Mouse (Mus musculus) forebrain, embryonic 16.5 days (tissue): ENCODE results near the gene Olfr571. TPM values are rescaled to one million over a fixed set of nuclear protein-coding genes. Genes with fewer than 3 reads are reported as not detected.

Experiments
- ATAC-seq: fragments of 200-750 bp; cut with Nextera tagmentation; 2 replicates; pipeline ENCODE4 v1.8.0; 2017; ENCODE audit warnings: mild to moderate bottlenecking, moderate library complexity
- H3K27ac ChIP-seq: fragments of 300-500 bp; sonication (generic); 2 replicates; pipeline ENCODE4 v1.5.1; 2014; ENCODE audit warnings: low read length, control low read depth
- H3K27me3 ChIP-seq: fragments of 300-500 bp; sonication (generic); replicated peaks from 2 replicates; pipeline ENCODE4 v1.6.1; 2014; ENCODE audit warnings: low read length; ENCODE audit not compliant: control insufficient read depth, insufficient read depth
- H3K36me3 ChIP-seq: fragments of 300-500 bp; sonication (generic); 2 replicates; pipeline ENCODE4 v1.6.1; 2014; ENCODE audit not compliant: control insufficient read depth, insufficient read depth
- H3K4me1 ChIP-seq: fragments of 300-500 bp; sonication (generic); replicated peaks from 2 replicates; pipeline ENCODE4 v1.6.1; 2014; ENCODE audit warnings: low read length; ENCODE audit not compliant: control insufficient read depth, insufficient read depth
- H3K4me2 ChIP-seq: fragments of 300-500 bp; sonication (generic); 2 replicates; pipeline ENCODE4 v1.6.1; 2014; ENCODE audit warnings: mild to moderate bottlenecking, low read length, control low read depth
- H3K4me3 ChIP-seq: fragments of 300-500 bp; sonication (generic); replicated peaks from 2 replicates; pipeline ENCODE4 v1.5.1; 2014; ENCODE audit warnings: mild to moderate bottlenecking, low read length, control low read depth
- H3K9ac ChIP-seq: fragments of 300-500 bp; sonication (generic); replicated peaks from 2 replicates; pipeline ENCODE4 v1.6.1; 2014; ENCODE audit warnings: low read depth, low read length, control low read depth
- H3K9me3 ChIP-seq: fragments of 300-500 bp; sonication (generic); 2 replicates; pipeline ENCODE4 v1.6.1; 2016; ENCODE audit warnings: low read length; ENCODE audit not compliant: control insufficient read depth
- WGBS: fragments of 180-500 bp; shearing (Covaris S2); extraction: QIAGEN DNeasy Blood & Tissue Kit; methylation state at CpG from one replicate; pipeline ENCODE4 v1.1.7; 2014; 5-methylcytosine and 5-hydroxymethylcytosine counted together
- polyA plus RNA-seq: library from polyadenylated mRNA; unstranded; fragments of >200 nt; fragmentation: Nextera tagmentation; extraction: Ambion mirVana; gene quantifications from 2 replicates; pipeline ENCODE4 v1.2.1, GENCODE M21; 2015

The Olfr571 gene
- polyA plus RNA-seq, result not detected in 2 replicates

DNA sequence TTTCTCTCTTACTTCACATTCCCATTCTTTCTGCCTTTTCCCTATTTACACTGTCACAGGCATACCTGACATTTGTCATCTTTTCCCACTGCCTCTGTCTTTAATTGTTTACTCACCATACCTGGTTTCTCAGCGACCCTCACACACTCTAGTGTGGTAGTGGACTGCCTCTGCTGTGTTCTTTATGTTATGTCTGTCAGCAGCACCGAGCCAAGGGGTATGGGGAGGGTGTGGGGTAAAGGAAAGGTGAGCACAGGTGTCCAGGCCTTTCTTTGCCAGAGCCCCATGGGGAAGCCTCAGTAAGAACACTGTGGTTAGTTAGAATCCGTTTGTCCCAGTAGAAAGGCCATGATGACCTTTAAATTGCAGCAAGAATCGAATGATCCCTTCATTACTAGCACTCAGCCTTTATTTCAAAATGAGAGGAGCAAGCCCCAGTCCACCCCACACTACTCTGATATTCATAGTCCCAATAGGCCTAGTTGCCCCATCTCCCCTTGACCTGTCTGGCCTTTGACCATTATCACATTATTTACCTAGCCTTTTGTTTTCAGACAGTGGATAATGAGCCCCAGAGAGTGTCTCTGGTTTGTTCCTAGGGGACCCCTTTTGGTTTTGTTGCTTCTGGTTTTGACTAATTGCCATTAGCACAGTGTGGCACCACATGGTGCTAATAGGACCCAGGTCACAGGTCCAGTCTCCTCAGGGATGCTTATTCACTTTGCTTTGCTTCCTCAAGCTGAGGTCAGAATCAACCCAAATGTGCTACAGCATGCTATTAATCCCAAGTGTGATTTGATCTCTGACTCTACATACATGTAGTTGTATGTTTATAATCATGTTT is at the start of gene Olfr571:
Olfr571 (minus strand) TSS at position 505 of the 844 bp plus-strand sequence.
- H3K9me3 ChIP-seq, result no peaks in the 10 kb centered on the region
- H3K4me1 ChIP-seq, result no peaks in the 10 kb centered on the region
- no peaks in the 10 kb centered on the region for H3K36me3 ChIP-seq
- no peak within 1 kb of the TSS for H3K9ac ChIP-seq
- H3K4me2 ChIP-seq, result no peak within 1 kb of the TSS
- H3K27ac ChIP-seq, result no peak within 1 kb of the TSS
- H3K27me3 ChIP-seq, result no peaks in the 10 kb centered on the region
- WGBS, result 65% methylated on average over 4 of the region's 4 CpGs
- H3K4me3 ChIP-seq, result no peak within 1 kb of the TSS
- ATAC-seq, result no peak

DNA sequence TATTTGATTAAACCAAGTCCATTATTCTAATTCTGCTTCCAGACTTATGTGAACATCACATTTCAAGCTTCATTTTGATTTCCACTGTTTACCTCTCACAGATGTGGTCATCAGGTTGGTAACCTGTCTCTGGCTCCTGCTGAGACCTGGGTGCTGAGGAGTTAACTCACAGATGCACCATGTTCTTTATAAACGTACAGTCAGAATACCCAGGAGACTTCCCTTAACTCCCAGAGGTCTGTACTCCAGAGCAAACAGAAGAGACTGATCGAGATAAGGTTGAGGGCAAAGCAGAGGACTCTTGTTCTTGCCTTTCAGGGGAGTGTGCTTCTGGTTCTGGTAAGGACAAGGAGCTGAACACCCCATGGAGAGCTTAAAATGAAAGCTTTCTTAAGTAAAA is 45.0 kb upstream of the Olfr571 start, which contains the start of gene Olfr576:
Olfr576 (plus strand) TSS at position 301 of the 400 bp plus-strand sequence.
- Histone ChIP-seq H3K9me3 (no peaks in the 10 kb centered on the region), H3K4me1 (no peaks in the 10 kb centered on the region), H3K27ac (no peak within 1 kb of the TSS), H3K4me3 (no peak within 1 kb of the TSS), H3K9ac (no peak within 1 kb of the TSS), H3K4me2 (no peak within 1 kb of the TSS), H3K27me3 (no peaks in the 10 kb centered on the region), H3K36me3 (no peaks in the 10 kb centered on the region)
- 76% methylated on average over 2 of the region's 2 CpGs for WGBS
- no peak for ATAC-seq

DNA sequence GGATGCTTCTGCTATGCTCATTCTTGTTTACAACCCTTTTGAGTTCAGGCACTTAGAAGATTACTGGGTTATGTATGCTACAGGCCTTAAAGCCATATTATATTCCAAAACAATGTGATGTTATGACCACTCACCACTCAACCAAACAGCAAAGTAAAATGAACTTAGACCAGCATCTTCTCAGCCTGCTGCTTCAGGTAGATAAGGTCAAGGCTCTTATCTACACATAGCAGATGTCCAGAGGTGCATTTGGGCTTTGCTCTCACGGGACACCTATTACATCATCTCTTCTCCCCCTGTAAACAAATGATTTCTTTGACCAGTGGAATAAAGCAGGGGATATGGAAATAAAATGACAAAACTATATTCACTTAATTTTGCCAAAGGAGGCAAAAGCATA is 41.3 kb upstream of the Olfr571 start, which contains the start of gene Olfr575:
Olfr575 (minus strand) TSS at position 183 of the 400 bp plus-strand sequence.
- WGBS, result 70% methylated on average over 1 of the region's 1 CpGs
- no peak within 1 kb of the TSS for H3K27ac ChIP-seq
- H3K9ac ChIP-seq, result no peak within 1 kb of the TSS
- ATAC-seq, result no peak
- no peaks in the 10 kb centered on the region for H3K4me1 ChIP-seq
- H3K27me3 ChIP-seq, result no peaks in the 10 kb centered on the region
- H3K4me2 ChIP-seq, result no peak within 1 kb of the TSS
- no peaks in the 10 kb centered on the region for H3K36me3 ChIP-seq
- H3K9me3 ChIP-seq, result no peaks in the 10 kb centered on the region
- H3K4me3 ChIP-seq, result no peak within 1 kb of the TSS

DNA sequence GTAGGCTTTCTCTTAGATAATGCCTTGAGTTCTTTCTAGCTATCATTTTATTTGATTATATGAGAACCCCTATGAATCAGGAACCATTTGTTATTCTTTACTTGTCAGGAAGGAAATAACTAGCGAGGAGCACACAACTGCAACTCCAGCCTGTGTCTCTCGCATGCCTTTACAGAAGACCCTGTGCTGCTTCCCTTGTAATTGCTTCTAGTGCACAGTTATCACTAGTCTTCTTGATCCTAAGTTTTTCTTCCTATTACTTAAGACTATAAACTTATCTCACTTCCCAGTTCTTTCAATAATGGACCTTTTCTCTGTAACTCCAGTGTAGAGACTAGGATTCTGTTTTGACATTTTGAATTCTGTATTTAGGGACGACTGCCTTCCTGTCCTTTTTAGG is 40.8 kb upstream of the Olfr571 start:
- Histone ChIP-seq H3K4me2 (no peak overlapping the region), H3K27me3 (no peaks in the 10 kb centered on the region), H3K9ac (no peak overlapping the region), H3K36me3 (no peaks in the 10 kb centered on the region), H3K27ac (no peak overlapping the region), H3K4me1 (no peaks in the 10 kb centered on the region), H3K9me3 (no peaks in the 10 kb centered on the region), H3K4me3 (no peak overlapping the region)
- WGBS, result 77% methylated on average over 3 of the region's 3 CpGs
- ATAC-seq, result no peak

DNA sequence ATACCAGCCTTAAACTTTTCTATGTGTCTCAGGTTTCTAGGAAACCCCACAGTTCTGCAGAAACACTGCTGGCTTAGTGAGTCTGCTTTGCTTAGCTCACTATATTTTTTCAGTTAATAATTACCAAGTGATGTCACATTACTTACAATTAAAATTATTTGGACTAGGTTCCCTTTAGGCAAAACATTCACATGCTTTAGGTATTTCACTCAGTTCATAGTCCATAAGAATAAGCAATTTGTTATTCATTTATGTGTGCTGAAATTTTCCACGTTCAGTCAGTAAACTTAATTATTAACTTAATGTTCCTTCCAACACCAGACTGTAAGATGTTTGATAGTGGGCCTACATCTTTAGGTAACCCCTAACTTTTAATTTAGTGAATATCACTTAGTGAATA is 33.4 kb upstream of the Olfr571 start:
- Histone ChIP-seq H3K27me3 (no peaks in the 10 kb centered on the region), H3K4me3 (no peak overlapping the region), H3K9me3 (no peaks in the 10 kb centered on the region), H3K36me3 (no peaks in the 10 kb centered on the region), H3K4me1 (no peaks in the 10 kb centered on the region), H3K9ac (no peak overlapping the region), H3K27ac (no peak overlapping the region), H3K4me2 (no peak overlapping the region)
- no peak for ATAC-seq
- 83% methylated on average over 1 of the region's 1 CpGs for WGBS

DNA sequence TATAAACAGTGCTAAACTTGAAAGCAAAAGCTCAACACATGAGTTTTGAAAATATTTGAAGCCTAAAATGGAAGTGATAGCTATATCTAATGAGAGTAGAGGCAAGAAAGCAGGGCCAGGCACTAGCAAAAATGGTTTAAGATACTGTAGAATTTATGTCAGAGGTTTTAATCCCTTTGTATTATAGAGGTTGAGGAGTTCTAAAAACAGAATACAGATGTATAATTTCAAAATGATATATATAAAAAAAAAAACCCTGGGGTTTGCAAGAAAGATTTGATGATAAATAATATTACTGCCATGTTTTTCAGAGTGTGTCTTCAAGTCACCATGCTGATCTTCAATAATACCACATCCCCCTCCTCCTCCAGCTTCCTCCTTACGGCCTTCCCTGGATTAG is 30.8 kb upstream of the Olfr571 start, which contains the start of gene Olfr574:
Olfr574 (plus strand) TSS at position 301 of the 400 bp plus-strand sequence.
- Histone ChIP-seq H3K27me3 (no peaks in the 10 kb centered on the region), H3K9ac (no peak within 1 kb of the TSS), H3K4me3 (no peak within 1 kb of the TSS), H3K9me3 (no peaks in the 10 kb centered on the region), H3K4me1 (no peaks in the 10 kb centered on the region), H3K4me2 (no peak within 1 kb of the TSS), H3K36me3 (no peaks in the 10 kb centered on the region), H3K27ac (no peak within 1 kb of the TSS)
- WGBS, result 100% methylated on average over 1 of the region's 1 CpGs
- no peak for ATAC-seq

DNA sequence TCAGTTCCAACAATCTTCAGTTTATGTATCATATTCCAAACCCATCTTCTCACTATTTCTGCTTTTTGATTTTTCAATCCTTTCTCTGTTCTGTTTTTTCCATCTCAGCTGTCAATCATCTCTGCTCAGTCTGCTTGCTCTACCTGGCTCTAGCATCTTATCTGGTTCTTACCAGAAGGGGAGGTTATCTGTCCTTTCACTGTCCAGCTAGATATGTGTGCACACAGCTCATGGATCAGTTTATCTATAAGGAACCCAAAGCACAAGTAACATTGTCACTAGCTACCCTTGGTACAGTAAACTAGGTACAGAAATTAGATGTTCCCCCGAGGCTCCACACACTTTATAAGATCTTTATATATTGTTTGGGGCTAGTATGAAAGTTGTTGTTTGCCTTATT is 26.1 kb upstream of the Olfr571 start:
- no peak overlapping the region for H3K4me2 ChIP-seq
- H3K9ac ChIP-seq, result no peak overlapping the region
- no peaks in the 10 kb centered on the region for H3K4me1 ChIP-seq
- no peak overlapping the region for H3K27ac ChIP-seq
- no peak overlapping the region for H3K4me3 ChIP-seq
- no peaks in the 10 kb centered on the region for H3K9me3 ChIP-seq
- 100% methylated on average over 1 of the region's 1 CpGs for WGBS
- no peaks in the 10 kb centered on the region for H3K36me3 ChIP-seq
- ATAC-seq, result no peak
- no peaks in the 10 kb centered on the region for H3K27me3 ChIP-seq

DNA sequence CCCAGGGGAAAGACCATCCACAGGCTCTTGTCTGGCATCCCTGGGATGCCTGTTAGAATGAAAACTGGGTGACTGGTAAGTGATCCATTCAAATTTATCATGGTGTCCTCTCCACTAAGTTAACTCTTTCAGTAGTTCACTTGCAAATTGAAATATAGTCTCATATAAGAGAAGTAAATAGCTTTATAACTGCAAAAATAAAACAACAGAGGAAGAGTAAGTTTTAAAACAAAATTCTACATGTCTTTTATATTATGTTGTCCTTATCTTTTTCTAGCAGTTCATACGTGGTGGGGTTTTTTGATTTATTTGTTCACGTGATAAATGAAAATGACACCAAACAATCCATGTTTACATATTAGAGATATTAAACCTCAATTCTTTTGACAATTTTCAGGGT is 25.1 kb upstream of the Olfr571 start, which contains the start of gene Olfr573-ps1:
Olfr573-ps1 (minus strand) TSS at position 101 of the 400 bp plus-strand sequence.
- Histone ChIP-seq H3K27ac (no peak within 1 kb of the TSS), H3K36me3 (no peaks in the 10 kb centered on the region), H3K4me3 (no peak within 1 kb of the TSS), H3K27me3 (no peaks in the 10 kb centered on the region), H3K9ac (no peak within 1 kb of the TSS), H3K9me3 (no peaks in the 10 kb centered on the region), H3K4me1 (no peaks in the 10 kb centered on the region), H3K4me2 (no peak within 1 kb of the TSS)
- no peak for ATAC-seq
- 95% methylated on average over 2 of the region's 2 CpGs for WGBS

DNA sequence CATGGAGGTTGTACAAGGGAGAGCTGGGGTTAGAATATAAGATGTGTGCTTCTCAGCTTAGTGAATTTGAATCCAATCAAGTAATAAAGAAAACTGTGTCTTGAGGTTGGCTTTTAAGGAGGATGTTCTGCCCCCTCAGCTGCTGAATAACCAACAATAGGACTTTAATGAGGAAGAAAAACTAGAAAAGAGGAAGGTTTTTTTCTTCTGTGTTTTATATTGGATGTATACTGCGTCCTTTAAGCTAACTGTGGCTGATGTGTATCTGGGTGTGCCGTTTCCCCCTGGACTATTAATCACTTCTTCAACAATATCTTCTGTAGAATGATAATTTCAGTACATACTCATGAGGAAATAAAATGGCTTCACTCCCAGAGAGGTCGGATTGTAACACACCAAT is 9.8 kb upstream of the Olfr571 start:
- no peaks in the 10 kb centered on the region for H3K4me1 ChIP-seq
- no peak overlapping the region for H3K27ac ChIP-seq
- H3K4me2 ChIP-seq, result no peak overlapping the region
- no peak for ATAC-seq
- H3K36me3 ChIP-seq, result no peaks in the 10 kb centered on the region
- no peaks in the 10 kb centered on the region for H3K9me3 ChIP-seq
- no peak overlapping the region for H3K4me3 ChIP-seq
- WGBS, result 74% methylated on average over 3 of the region's 3 CpGs
- no peak overlapping the region for H3K9ac ChIP-seq
- no peaks in the 10 kb centered on the region for H3K27me3 ChIP-seq
